Mouse (Mus musculus): ENCODE measurements around the gene Hs3st4.

DNA sequence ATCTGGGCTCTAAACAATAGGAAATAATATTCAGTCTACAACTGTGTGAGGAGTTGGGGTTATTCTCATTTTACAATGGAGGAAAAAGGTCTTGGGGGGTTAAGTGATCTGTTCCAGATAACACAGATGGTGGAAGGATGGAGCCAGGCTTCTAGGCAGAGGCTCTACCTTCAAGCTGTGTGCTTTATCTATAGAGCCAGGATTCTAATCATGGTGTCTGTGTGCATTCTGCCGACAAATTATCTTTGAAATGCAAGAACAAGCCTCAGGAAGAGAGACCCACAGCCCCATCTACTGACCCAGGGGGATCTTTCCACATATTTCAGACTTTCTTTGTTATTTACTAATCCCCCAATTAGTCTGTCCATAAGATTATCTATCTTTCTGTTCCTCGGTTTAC is 187.3 kb downstream of the Hs3st4 start:
- TF ChIP-seq CTCF (IDR thresholded peaks at IDR 0.05; ENCODE audit: control insufficient read depth, insufficient read depth, low read length) (no peak), POLR2A (IDR thresholded peaks at IDR 0.05; ENCODE audit: borderline replicate concordance, control insufficient read depth, low read depth, low read length) (no peak)
